Mouse (Mus musculus) layer of hippocampus, adult 2 months (tissue): ENCODE results near the gene Mgat2. TPM values are rescaled to one million over a fixed set of nuclear protein-coding genes. Genes with fewer than 3 reads are reported as not detected.

Experiments
- DNase-seq, 2 experiments: peaks; one replicate each; pipeline ENCODE4 v3.0.0; 2022; ENCODE audit warnings: low spot score in 2 of 2
- H3K27ac ChIP-seq: fragments of 200-600 bp; 2 replicates; pipeline ENCODE4 v1.8.1; 2022
- H3K4me3 ChIP-seq: fragments of 200-600 bp; 2 replicates; pipeline ENCODE4 v1.8.1; 2022; ENCODE audit warnings: mild to moderate bottlenecking
- CTCF ChIP-seq: fragments of 200-600 bp; conservative IDR thresholded peaks from 2 replicates; pipeline ENCODE4 v1.8.1; 2022; ENCODE audit warnings: antibody characterized with exemption, mild to moderate bottlenecking, moderate library complexity
- microRNA-seq, 2 experiments: library from miRNA; unstranded; fragments of <30 nt; microRNA quantifications; one replicate each; pipeline ENCODE4 v1.2.0; 2021
- total RNA-seq, 2 experiments: library from RNA; stranded (reverse); gene quantifications; 2 replicates each; pipeline ENCODE4 v1.2.3; 2021

Mgat2 gene
- total RNA-seq, 2 experiments from 2014 or later, result 25.6 to 28.2 TPM

- no peak for DNase-seq
- Histone ChIP-seq H3K27ac (no peak overlapping the region), H3K4me3 (no peak overlapping the region)
- no peak for TF ChIP-seq CTCF
Observed at GRCm38 (mm10) chr12:69210056-69210979, 26.4 kb downstream of the Mgat2 start.

GRCm38 (mm10) chr12:69211057-69211456 lies 27.1 kb downstream of the Mgat2 start:
- TF ChIP-seq CTCF, result peak; percentile 73
- Histone ChIP-seq H3K27ac (no peak overlapping the region), H3K4me3 (no peak overlapping the region)
- DNase-seq, result peak in 1 of 2 experiments; percentile 25

GRCm38 (mm10) chr12:69213186-69213777 lies 29.3 kb downstream of the Mgat2 start:
- peak; percentile 47 for TF ChIP-seq CTCF
- no peak overlapping the region for H3K4me3 ChIP-seq
- DNase-seq, result no peak
- no peak overlapping the region for H3K27ac ChIP-seq

- no peak overlapping the region for H3K27ac ChIP-seq
- no peak for TF ChIP-seq CTCF
- no peak overlapping the region for H3K4me3 ChIP-seq
- DNase-seq, result no peak
Observed at GRCm38 (mm10) chr12:69214393-69214792, 30.4 kb downstream of the Mgat2 start.

GRCm38 (mm10) chr12:69215000-69215785 lies 31.2 kb downstream of the Mgat2 start:
- no peak for TF ChIP-seq CTCF
- peak overlapping the region; percentile 20; the same call in 1 of the 2 replicates for H3K27ac ChIP-seq
- peak; percentile 67 to 72 for DNase-seq
- H3K4me3 ChIP-seq, result no peak overlapping the region

GRCm38 (mm10) chr12:69216587-69216986 lies 32.6 kb downstream of the Mgat2 start:
- no peak overlapping the region for H3K27ac ChIP-seq
- no peak for TF ChIP-seq CTCF

GRCm38 (mm10) chr12:69220613-69221277 lies 36.8 kb downstream of the Mgat2 start:
- Histone ChIP-seq H3K4me3 (no peak overlapping the region), H3K27ac (no peak overlapping the region)
- DNase-seq, result no peak
- no peak for TF ChIP-seq CTCF

More at GRCm38 (mm10) chr12:69216587-69216986, 32.6 kb downstream of the Mgat2 start:
- no peak overlapping the region for H3K4me3 ChIP-seq
- no peak for DNase-seq

- TF ChIP-seq CTCF, result no peak
- H3K27ac ChIP-seq, result peak within 1 kb of the TSS; percentile 65
Observed at GRCm38 (mm10) chr12:69227776-69228466, 44.0 kb downstream of the Mgat2 start, which contains the start of gene Pole2. Gene Pole2, minus strand, starts transcription at chr12:69228195.

GRCm38 (mm10) chr12:69229251-69229650 lies 45.3 kb downstream of the Mgat2 start:
- Histone ChIP-seq H3K4me3 (no peak overlapping the region), H3K27ac (no peak overlapping the region)
- TF ChIP-seq CTCF, result peak; percentile 42
- DNase-seq, result no peak

More at GRCm38 (mm10) chr12:69227776-69228466, 44.0 kb downstream of the Mgat2 start, which contains the start of gene Pole2:
- peak; percentile 78 to 86 for DNase-seq
- peak within 1 kb of the TSS; percentile 69 for H3K4me3 ChIP-seq

- TF ChIP-seq CTCF, result no peak
- DNase-seq, result no peak
- H3K4me3 ChIP-seq, result no peak overlapping the region
- H3K27ac ChIP-seq, result no peak overlapping the region
Observed at GRCm38 (mm10) chr12:69235782-69236181, 51.8 kb downstream of the Mgat2 start.

Small RNAs within 50 kb of the gene (microRNA-seq; reads per million reads assigned to microRNA genes)
- 0 reads per million in 2 experiments for gene Gm47287
- 1.5 to 4.2 reads per million in 2 experiments for gene Gm47295

Other genes with a start within 250 kb of the Mgat2 start
- gene Rps29, start 25.0 kb upstream of the Mgat2 start, total RNA-seq, result 1,000 to 10,000 TPM; 1,229 to 1,249 TPM
- gene Lrr1, start 15.3 kb upstream of the Mgat2 start, total RNA-seq, result not detected
- 100 to 1,000 TPM; 184 to 187 TPM for gene Rpl36al, start 74 bp upstream of the Mgat2 start, total RNA-seq
- gene Gm49383, start 12.9 kb downstream of the Mgat2 start, total RNA-seq, result 1 to 10 TPM; 3.8 to 4.1 TPM
- gene Dnaaf2, start 14.3 kb downstream of the Mgat2 start, total RNA-seq, result 1 to 10 TPM; 1.9 TPM
- 1 to 10 TPM; 3.5 to 5.1 TPM for gene Gm49384, start 20.1 kb downstream of the Mgat2 start, total RNA-seq
- under 1 TPM; 0.72 to 0.76 TPM for gene Pole2, start 44.0 kb downstream of the Mgat2 start, total RNA-seq
- 10 to 100 TPM; 17.5 to 18.6 TPM for gene Klhdc1, start 57.0 kb downstream of the Mgat2 start, total RNA-seq
- gene Klhdc2, start 112.5 kb downstream of the Mgat2 start, total RNA-seq, result 100 to 1,000 TPM; 115 to 125 TPM
- 10 to 100 TPM; 50.0 to 50.2 TPM for gene Nemf, start 173.0 kb downstream of the Mgat2 start, total RNA-seq
- 10 to 100 TPM; 50.1 to 50.3 TPM for gene Arf6, start 188.0 kb downstream of the Mgat2 start, total RNA-seq
- 1 to 10 TPM in 1 of 2 experiments, under 1 TPM in 1; 0.61 to 1.1 TPM for gene Gm9887, start 188.3 kb downstream of the Mgat2 start, total RNA-seq